Mouse (Mus musculus): ENCODE data around the gene Rbm48. TPM values are rescaled to one million over a fixed set of nuclear protein-coding genes. Genes with fewer than 3 reads are reported as not detected.

The Rbm48 gene
- polyA plus RNA-seq (2017; shearing (Covaris generic)), result 39.3 TPM

DNA sequence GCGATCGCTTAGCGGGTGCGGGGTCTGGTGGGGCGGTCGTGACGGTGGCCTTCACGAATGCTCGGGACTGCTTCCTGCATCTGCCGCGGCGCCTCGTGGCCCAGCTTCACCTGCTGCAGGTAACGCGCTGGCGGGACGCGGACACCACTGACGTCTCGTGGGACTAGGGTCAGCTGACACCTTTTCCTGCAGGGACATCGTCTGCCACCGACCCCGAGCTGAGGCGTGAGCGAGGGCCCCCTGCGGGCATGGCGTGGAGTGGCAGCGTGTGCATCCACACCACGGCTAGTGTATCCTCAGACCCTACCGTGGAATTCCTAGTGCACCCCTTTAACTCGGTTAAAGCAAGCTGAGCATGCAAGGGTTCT, at the start of gene Rbm48:
Rbm48 (minus strand) TSS at position 187 of the 368 bp plus-strand sequence.

DNA sequence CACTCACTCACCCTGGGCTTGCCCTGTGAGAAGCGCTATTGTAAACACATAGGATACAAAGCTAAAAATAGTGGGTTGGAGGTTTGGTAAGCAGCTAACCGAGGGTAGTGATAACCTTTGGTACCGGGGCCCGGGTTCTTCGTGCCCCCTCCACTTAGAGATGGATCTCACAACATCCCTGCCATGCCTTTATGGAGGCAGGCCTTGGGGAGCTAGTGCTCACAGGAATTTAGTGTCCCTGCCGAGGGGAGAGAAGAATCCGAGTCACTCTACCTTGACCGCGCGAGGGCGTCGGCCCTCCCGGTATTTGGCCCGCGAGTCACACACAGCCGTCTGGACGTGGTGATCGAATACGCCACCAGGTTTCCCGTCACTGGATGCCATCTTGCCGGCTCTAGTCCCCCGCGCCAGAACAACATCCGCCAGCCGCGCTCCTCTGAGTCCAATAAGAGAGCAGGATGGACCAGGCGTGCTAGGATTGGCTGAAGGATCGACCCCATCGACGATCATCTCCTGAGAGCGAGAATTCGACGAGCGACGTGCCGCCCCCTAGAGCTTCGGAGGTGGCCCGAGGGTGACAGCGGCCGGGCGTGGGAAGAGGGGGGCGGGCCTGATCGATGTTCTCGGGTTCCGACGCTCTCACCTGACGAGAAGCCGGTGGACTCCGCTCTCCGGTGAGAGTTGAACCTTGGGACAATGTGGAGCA, 539 bp downstream of the Rbm48 start, which contains the start of gene Pex1:
Pex1 (plus strand) TSS at position 374 of the 706 bp plus-strand sequence.

DNA sequence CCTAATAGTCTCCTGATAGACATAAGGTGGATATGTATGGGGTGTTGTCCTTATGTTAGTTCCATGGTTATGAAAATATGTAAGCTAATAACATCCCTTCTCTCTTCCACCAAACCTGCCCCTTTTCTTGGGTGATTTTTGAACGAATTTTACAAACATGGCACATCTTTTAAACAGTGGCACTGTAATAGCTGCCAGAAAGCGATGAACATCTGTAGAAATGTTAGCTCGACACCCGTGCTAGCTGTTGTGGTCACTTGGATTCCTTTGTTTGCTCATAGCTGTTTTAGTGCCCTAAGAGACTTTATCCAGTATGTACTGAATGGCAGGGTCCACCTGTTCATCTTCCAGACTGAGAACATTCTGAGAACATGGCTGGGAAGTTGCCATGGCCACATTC, 25.1 kb downstream of the Rbm48 start, which contains the start of gene 1700109H08Rik:
1700109H08Rik (plus strand) TSS at position 301 of the 400 bp plus-strand sequence.

DNA sequence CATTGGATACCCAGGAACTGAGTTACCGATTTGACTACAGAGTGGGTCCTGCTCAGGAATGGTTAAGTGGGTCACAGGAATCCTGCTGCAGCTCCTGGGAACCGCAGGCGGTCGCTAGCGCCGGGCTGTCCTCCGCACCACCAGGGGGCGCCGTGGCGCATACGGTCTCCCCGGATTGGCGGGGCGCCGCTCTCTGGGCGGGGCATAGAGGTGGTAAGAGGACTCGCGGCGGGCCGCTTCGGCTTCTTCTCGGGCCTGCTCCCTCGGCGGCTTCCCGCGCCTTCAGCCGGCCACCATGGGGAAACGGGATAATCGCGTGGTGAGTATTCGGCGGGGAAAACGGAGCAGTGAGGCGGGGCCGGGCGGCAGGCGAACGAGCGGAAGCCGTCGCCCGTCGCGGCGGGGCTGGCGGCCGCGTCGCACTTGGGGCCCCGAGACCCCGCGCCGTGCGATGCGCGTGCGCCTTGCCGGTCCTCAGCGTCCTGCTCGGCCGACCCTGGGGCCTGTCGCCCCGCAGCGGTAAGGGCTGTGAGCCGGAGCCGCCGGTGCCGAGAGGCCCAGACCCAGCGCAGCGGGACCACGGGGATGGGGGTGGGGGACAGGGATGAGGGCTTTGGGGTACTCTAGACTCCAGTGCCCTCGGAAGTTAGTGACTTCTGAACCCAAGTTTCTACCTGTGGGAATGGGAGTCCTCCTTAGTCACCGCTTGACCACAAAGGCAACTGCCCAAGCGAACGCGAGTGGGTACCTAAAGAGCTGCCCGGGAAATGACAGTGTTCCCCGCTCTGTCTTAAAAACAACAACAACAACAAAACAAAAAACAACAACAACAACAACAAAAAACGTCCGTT, 52.5 kb downstream of the Rbm48 start, which contains the start of gene Fam133b:
Fam133b (plus strand) TSS at position 205 of the 851 bp plus-strand sequence.

Other genes with a start within 250 kb of the Rbm48 start
- gene Fam133b, start 52.8 kb downstream of the Rbm48 start, polyA plus RNA-seq (2017; shearing (Covaris generic)), result 40.9 TPM
- 10.3 TPM for gene 1700109H08Rik, start 25.0 kb downstream of the Rbm48 start, polyA plus RNA-seq (2017; shearing (Covaris generic))
- 16.4 TPM for gene Pex1, start 519 bp downstream of the Rbm48 start, polyA plus RNA-seq (2017; shearing (Covaris generic))
- not detected for gene Tmbim7, start 54.6 kb upstream of the Rbm48 start, polyA plus RNA-seq (2017; shearing (Covaris generic))
- gene Gatad1, start 60.6 kb upstream of the Rbm48 start, polyA plus RNA-seq (2017; shearing (Covaris generic)), result 7.2 TPM
- gene Ankib1, start 206.3 kb upstream of the Rbm48 start, polyA plus RNA-seq (2017; shearing (Covaris generic)), result 8.6 TPM
- gene Krit1, start 206.6 kb upstream of the Rbm48 start, polyA plus RNA-seq (2017; shearing (Covaris generic)), result 96.1 TPM
- gene Lrrd1, start 248.6 kb upstream of the Rbm48 start, polyA plus RNA-seq (2017; shearing (Covaris generic)), result 0.25 TPM